Mouse (Mus musculus): ENCODE data around the gene Trhr2.

Gene Trhr2

DNA sequence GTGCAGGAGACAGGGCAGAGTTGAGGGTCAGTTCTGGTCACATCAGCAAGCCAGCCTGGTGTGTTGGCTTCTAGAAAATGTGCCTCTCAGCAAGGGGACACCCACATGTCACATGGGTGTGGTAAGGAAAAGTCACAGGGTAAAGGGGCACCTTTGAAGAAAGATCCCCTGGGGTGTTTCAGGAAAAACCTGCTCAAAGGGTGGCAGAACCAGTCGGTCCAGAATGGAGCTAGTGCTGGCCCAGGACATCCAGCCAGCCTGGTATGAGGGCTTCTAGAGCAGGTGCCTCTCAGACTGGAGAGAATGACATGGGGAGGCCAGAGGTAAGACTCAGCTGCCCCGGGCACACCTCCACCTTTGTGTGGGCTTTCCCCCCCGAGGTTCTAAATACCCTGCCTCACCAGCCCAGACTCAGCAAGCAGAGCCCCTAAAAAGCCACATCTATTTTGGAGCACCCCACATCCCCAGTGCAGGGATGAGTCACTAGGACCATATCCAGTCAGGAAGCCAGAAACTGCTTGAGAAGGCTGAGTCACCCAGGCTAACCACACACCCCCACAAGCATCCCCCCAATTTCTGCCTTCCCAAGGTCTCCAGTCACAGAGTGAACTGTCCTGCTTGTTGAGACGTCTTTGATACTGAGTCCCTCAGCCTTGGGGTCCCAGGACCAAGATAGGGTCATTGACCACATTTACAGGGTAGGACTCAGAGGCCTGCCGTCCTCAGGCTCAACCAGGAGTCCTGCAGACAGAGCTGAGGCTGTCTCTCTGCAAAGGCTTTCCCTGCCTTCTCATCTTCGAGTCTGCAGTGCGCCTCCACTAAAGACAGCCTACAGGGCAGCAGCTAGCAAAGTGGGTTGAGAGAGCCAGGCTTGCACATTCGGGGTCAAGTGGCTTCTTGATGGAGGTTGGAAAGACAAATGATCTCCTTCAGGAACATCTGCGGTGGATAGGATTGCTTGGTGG is 4.6 kb downstream of the Trhr2 start:
- peak in 1 of 2 experiments; percentile 68 for DNase-seq (ENCODE audit: inconsistent age in 2 of 2, low spot score in 1 of 2)

DNA sequence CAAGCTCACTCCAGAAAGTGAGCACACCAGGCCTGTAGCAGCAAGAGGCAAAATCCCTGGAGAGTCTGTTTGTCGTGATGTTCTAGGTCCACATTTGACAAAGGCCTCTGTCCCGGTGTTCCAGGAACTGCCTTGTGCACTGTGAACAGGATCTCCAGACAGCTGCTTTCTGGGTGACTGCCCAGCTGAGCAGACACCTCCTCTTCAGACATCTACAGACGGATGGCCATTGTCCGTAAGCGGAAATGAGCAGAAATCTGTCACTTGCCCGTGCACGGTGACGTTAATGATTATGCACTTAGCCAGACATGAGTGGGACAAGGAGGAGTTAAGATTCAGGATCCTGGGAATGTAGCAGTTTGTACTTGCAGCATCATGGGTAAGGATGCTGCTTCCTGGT is 6.4 kb downstream of the Trhr2 start:
- no peak for DNase-seq (ENCODE audit: inconsistent age in 2 of 2, low spot score in 1 of 2)

DNA sequence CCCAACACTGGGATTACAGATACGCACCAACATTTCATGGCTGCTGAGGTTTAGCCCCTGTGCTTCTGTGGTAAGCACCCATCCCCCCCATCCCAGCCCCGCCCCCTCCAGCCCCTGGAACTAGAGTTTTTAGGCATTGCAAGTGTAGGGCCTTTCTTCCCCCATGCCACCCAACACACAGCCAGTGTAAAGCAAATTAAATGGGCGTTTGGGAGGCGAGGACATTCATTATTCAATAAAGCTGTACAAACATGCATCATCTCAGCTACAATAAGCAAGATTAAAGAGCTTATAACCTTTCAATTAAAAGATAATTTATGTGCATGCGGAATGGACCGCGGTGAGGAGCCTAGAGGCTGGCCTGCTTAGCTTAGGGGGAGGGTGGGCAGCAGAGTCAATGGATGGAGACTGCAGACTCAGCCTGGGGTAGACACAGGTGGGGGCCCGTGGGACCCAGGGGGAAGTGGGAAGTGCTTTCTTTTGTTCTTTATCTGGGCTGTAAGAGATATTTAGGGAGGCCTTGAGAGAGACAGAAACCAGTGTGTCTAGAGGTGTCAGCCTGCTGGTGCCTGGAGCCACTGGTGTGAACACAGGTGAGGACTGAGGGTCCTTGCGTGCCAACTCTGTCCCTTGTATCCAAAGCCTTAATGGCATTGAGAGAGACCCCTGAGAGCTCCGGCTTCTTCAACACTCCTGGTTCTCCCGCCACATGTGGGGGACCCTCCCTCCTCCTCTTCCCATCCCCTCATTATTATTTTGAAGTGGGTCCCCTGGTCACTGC is 10.0 kb downstream of the Trhr2 start:
- DNase-seq (ENCODE audit: inconsistent age in 2 of 2, low spot score in 1 of 2): no peak

DNA sequence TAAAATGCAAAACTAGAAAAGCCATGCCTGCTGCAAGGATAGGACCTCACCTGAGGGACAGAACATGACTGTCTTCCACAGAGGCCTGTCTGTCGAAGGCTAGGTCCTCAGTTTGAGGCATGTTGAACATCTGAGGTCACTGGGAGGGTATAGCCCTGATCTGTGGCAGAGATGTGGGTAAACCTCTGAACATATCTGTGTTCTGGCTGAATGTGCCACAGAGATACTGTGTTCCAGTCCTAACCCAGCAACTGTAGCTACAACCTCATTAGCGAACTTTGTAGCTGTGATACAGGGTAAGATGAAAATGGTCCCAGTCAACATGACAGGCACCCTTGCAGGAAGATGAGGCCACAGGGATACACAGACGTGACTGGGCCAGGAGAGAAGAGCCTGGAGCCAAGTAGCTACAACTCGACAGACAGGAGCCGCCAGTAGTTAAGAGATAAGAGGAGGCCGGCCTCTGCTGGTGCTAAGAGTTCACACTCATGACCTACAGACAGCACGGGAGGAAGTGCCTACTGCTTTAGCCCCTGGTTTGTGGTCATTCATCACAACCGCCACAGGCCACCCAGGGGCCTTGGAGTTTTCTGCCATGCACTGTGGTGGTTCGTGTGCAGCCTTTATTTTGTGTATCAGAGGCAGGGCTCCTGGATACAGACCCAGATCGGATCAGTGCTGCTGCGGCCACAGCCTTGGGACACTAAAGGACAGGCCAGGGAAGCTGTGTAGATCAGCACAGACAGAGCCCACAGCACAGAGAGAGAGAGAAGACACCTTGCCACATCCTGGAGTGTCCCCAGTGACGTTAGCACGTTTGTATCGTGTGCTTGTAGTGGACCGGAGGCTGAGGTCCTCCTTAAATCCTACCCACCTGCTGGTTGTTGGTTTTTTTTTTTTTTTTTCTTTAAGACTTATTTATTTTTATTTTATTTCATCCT is 10.9 kb downstream of the Trhr2 start:
- DNase-seq (ENCODE audit: inconsistent age in 2 of 2, low spot score in 1 of 2): no peak

DNA sequence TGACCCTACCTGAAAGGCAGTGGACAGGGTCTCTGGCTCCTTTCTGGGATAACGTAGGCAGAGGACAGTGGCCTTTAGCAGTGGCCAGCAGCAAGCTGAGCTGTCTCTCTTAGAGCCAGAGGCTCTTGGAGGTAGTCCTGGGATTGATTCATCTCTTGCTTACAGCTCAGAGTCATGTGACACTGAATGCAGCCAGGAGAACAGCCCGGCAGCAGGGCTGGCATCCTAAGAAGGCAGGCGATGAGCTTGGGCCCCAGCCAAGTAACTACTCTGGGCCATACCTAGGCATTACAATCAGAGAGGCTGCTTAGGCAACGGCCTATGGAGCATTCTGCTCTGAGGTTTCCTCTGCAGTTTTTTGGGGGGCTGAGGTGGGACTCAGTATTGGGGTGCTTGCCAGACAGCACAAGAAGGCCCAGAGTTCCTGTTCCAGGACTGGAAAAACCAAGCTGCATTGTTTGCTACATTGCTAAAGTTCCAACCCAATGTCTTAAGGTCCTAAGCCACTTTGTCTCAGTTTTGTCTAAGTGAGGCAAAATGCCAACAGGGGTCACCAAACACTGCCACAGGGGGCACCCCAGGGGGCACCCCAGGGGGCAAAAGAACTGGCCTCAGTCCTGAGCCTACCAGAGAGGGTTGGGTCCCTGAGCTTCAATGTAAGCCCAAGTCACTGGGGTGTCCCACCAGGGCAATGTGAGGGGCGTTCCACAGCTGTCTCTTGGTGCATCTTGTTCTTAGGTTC is 12.6 kb downstream of the Trhr2 start:
- peak; percentile 45 to 47 for DNase-seq (ENCODE audit: inconsistent age in 2 of 2, low spot score in 1 of 2)

DNA sequence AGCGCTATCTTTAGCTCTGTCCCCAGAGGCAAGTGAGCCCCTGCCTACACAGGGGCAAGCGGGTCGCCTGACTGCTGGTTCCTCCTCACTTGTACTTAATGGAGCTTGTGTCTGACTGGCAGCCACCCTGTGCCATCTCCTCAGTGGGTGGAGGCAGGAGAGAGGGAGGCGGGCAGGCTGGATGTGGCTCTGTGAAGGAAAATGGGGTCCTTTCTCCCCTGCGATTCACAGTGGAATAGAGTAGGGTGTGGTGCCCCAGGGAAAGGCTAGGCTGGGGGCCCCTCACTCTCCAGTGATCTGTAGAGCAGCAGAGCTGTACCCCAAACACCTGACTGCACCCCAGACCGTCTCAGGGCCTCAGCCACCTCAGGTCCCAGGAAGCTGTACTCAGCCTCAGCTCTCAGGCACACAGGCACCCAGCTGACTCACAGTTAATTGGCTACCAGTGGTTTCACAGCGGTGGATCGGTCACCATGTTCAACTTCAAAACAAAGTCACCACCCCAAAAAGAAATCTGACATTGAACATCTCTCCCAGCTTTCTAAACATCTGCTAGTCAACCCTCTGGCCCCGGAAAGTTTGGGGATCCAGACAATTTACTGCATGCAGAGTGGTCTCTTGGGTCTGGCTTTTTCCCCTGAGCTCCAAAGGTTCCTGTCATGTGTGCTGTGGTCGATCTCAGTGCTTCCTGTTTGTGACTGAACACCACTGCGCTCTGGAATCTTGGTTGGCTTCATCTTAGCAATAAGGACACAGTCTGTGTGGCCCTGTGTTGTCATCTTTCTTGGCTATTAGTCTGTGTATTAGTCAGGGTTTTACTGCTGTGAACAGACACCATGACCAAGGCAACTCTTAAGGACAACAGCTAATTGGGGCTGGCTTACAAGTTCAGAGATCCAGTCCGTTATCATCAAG is 15.1 kb downstream of the Trhr2 start:
- DNase-seq (ENCODE audit: inconsistent age in 2 of 2, low spot score in 1 of 2): no peak

DNA sequence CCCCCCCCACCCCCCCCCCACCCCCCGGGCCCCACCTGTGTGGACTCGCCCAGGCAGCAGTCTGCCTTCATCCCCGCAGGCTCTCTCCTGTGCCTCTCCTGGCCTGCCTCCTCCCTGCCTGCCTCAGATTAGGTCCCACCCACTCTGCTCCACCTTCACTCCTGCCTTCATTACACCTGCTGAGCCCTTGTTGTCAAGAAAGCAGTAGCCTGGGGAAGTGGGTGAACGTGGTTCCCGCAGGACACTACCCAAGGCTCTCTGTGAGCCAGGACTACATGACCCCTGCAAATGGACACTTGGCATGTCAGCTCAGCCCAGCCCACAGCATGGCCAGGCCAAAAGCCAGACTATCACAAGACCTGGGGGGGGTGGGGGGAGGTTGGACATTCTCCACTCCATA is 16.3 kb downstream of the Trhr2 start:
- DNase-seq (ENCODE audit: inconsistent age in 2 of 2, low spot score in 1 of 2): no peak

DNA sequence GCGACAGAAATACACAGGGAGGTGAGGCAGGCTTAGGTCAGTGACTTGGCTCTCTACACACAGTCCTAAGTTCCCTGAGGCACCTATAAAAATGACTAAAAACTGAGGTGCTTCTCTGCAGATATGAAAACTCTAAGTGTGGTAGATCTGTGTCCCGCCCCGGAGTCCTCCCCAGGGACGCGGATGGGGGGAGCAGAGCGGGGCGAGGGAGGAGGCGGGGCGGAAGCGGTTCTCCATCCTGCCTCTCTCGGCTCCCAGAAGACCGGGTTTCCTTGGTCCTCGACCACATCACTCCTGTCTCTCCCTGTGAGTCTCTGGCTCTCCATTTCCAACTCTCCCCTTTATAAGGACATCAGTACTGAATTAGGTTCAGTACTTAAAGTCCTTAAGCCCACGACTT is 16.8 kb downstream of the Trhr2 start:
- DNase-seq (ENCODE audit: inconsistent age in 2 of 2, low spot score in 1 of 2): peak in 1 of 2 experiments; percentile 48

DNA sequence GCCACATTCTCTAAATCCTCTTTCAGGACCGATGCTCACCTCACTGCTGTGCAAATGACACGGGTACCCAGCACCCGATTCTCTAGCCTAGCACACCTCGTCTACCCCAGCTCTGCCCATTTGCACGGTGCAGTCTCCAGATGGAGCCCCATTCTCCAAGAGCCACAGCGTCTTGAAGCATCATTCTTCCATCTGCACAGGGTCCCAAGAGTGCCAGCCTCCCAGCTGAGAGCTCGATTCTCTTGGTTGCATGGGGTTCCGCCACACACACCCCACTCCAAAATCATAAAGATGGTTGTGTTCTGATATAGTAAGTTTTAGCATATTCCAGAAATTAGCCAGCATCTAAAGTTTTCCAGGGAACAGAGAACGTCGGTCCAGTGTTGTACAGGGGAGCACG is 17.2 kb downstream of the Trhr2 start:
- DNase-seq (ENCODE audit: inconsistent age in 2 of 2, low spot score in 1 of 2): no peak

DNA sequence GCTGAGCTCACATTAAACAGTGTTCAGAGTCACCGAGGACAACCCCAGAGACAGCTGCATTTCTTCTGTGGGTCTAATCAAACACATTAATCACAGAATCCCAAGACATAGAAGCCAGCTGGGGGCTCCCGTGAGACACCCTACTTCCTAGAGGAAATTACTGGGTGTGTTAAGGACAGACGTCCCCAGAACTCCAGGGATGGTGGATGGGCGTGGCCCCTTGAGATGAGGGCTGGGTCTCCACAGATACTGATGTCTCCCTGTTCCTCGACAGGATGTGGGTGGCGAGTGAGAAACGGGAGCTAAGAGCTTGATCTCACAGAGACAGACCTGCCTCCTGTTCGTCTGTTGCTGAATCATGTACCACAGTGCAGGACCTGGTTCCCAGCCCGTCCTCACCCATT is 17.7 kb downstream of the Trhr2 start:
- peak in 1 of 2 experiments; percentile 49 for DNase-seq (ENCODE audit: inconsistent age in 2 of 2, low spot score in 1 of 2)

DNA sequence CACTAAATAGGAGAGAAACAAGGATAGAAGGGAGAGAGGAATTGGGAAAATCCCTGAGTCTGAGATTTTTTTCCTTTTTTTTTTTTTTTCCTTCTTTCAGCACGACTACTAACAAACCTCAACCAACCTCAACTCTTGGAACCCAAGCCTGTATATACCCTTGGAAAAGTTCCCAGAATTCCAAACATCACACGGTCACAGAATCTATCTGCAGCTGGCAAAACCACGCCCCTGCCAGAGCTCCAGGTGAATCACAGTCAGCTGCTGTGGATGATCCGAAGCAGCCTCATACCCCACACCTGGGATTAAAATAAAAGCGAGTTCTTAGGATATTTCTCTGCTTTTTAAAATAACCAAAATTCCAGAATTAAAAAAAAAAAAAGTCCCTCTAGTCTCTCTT is 18.2 kb downstream of the Trhr2 start:
- DNase-seq (ENCODE audit: inconsistent age in 2 of 2, low spot score in 1 of 2): no peak

DNA sequence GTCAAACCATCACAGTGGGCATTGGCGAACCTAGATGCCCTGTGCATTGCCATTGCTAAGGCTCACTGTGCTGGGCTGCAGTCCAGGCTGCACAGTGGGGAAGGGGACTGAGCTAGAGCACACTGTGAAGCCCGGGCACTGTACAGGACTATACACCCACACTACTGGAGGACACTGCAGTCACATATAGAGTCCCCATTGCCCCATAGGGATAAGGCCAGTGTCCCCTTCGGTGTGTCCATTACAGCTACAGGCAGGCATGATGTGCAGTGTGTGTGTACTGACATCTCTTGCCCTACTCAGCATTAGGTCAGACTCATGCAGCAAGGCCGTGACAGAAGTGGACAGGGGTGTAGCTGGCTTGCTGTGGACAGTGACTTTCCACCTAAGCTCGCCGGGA is 18.8 kb downstream of the Trhr2 start:
- DNase-seq (ENCODE audit: inconsistent age in 2 of 2, low spot score in 1 of 2): no peak

DNA sequence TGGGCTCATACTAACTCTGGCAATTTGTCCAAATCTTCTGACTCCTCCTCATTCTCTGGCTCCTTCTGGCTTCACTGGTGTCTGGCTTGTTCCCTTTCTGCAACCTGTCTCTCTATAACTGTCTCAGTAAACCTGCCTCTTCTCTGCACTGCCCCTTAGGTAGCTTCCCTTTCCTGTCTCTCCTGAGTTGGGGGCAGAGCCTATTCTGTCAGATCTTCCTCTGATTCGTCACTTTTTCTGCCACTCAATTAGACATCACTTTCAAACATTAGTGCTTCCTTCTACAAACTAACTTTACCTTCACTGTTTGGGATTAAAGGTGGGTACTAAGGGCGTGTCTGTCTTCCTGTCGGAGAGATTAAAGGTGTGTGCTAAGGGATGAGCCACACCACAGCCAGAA is 19.8 kb downstream of the Trhr2 start:
- no peak for DNase-seq (ENCODE audit: inconsistent age in 2 of 2, low spot score in 1 of 2)

DNA sequence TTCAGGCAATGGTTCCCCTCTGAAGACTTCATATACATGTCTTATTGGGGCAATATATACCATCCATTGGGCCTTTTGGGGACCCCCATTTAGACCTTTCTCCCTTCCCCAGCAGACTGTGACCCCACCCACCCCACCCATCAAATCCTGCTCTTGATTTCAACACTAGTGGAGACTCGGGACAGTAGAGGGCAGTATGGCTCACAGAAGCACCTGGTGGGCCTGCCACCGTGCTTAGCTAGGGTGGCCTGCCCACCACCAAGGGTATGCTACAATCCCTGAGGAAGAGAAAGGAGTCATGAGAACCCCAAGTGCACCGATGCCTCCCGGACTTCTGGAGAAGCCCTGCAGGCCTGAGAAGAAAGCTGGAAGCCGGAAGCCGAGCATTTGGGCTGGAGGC is 21.7 kb downstream of the Trhr2 start:
- no peak for DNase-seq (ENCODE audit: inconsistent age in 2 of 2, low spot score in 1 of 2)

DNA sequence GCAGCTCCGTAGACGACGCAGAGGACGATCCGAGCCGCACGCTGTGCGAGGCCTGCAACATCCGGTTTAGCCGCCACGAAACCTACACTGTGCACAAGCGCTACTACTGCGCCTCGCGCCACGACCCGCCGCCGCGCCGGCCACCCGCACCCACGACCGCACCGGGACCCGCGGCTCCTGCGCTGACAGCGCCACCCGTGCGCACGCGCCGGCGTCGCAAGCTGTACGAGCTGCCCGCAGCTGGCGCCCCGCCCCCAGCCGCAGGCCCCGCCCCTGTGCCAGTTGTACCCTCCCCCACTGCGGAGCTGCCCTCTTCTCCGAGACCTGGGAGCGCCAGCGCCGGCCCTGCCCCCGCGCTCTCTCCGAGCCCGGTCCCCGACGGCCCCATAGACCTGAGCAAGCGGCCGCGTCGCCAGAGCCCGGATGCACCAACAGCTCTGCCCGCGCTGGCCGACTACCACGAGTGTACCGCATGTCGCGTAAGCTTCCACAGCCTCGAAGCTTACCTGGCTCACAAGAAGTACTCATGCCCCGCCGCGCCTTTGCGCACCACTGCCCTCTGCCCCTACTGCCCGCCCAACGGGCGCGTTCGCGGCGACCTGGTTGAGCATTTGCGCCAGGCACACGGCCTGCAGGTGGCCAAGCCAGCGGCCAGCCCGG is 24.2 kb downstream of the Trhr2 start:
- DNase-seq (ENCODE audit: inconsistent age in 2 of 2, low spot score in 1 of 2): peak; percentile 62 to 77

DNA sequence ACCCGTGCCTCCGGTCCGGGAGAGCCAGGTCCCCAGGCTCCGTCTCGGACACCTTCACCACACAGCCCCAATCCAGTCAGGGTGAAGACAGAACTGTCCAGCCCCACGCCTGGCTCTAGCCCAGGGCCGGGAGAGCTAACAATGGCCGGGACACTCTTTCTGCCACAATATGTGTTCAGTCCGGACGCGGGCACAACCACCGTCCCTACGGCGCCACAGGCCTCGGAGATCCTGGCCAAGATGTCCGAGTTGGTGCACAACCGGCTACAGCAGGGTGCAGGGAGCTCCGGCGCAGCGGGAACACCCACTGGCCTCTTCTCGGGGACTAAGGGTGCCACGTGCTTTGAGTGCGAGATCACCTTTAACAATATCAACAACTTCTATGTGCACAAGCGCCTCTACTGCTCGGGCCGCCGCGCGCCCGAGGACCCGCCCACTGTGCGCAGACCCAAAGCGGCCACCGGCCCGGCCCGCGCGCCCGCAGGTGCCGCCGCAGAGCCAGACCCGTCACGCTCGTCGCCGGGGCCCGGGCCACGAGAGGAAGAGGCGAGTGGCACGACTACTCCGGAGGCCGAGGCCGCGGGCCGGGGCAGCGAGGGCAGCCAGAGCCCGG is 24.8 kb downstream of the Trhr2 start:
- peak in 1 of 2 experiments; percentile 23 for DNase-seq (ENCODE audit: inconsistent age in 2 of 2, low spot score in 1 of 2)

DNA sequence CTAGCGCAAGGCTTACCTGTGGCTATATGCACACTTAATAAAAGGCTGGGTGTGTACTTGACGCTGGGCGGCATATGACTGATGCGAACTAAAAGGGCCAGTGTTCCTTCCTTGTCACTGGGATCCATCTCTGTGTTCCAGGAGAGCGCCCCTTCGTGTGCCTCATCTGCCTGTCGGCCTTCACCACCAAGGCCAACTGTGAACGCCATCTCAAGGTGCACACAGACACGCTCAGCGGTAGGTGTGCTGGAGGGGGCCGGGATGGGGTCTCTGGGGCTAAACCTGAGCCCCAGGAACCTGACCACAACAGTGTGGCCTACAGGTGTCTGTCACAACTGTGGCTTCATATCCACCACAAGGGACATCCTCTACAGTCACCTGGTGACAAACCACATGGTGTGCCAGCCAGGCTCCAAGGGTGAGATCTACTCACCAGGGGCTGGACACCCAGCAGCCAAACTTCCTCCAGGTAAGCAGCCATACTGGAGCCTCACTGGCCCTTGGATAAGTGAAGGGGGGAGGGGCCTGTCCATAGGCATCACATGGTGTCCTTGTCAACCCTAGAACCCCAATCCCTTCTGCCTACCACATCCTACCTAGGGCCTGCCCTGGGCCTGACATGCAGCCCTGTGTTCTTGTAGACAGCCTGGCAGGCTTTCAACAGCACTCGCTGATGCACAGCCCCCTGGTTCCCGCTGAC is 25.6 kb downstream of the Trhr2 start:
- no peak for DNase-seq (ENCODE audit: inconsistent age in 2 of 2, low spot score in 1 of 2)

DNA sequence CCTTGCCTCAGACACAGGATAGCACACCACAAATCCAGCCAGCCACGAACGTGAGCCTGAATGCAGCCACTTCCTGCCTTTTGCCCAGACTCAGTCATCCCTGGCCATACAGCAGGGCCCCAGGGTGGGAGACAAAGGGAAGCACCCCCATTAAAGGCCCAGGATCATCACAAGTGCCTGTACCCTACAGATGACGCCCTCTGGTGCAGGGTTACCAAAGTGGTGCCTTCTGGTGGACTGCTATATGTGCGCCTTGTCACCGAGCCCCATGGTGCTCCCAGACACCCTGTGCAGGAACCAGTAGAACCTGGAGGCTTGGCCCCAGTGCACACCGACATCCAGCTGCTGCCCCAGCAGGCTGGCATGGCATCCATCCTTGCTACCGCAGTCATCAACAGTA is 27.0 kb downstream of the Trhr2 start:
- no peak for DNase-seq (ENCODE audit: inconsistent age in 2 of 2, low spot score in 1 of 2)
